Mouse (Mus musculus): ENCODE data around the gene Eya2. TPM values are rescaled to one million over a fixed set of nuclear protein-coding genes. Genes with fewer than 3 reads are reported as not detected.
"Not testable (repeated sequence)": the region's sequence is repeated elsewhere in the genome, so short reads cannot be mapped to it uniquely, and the experiment has no call there.

Eya2 gene
- total RNA-seq, 2 experiments from 2014 or later: 4.4 to 5.9 TPM

GRCm38 (mm10) chr2:165759421-165759985 is 164.7 kb downstream of the Eya2 start:
- no peak for DNase-seq (ENCODE audit: low spot score in 2 of 2)

DNA sequence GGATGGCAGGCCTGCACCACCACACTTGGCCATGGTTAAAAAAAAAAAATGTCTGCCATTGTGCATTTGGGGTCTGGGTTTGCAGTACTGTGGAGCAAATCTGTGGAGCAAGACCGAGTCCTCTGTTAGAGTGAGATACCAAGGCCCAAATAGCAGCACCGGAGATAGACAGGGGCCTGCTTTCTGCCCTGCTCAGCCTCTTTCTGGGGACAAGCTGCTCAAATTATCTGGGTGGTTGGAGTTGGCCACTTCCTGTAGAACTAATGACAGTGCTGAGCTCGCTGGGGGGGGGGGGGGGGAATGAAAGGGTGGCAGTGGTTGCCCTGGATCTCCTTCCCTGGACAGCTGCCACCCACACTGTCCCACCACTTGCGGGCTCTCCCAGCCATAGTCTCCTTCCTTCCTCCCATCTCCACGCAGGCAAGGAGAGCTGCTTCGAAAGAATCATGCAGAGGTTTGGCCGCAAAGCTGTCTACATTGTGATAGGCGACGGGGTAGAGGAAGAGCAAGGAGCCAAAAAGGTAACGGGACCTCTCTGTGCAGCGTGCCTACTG is 174.1 kb downstream of the Eya2 start:
- DNase-seq (ENCODE audit: low spot score in 2 of 2): no peak

GRCm38 (mm10) chr2:165769375-165769948 is 174.6 kb downstream of the Eya2 start:
- DNase-seq (ENCODE audit: low spot score in 2 of 2): no peak

GRCm38 (mm10) chr2:165778927-165779326 is 184.1 kb downstream of the Eya2 start:
- peak; percentile 61 to 68 for DNase-seq (ENCODE audit: low spot score in 2 of 2)

DNA sequence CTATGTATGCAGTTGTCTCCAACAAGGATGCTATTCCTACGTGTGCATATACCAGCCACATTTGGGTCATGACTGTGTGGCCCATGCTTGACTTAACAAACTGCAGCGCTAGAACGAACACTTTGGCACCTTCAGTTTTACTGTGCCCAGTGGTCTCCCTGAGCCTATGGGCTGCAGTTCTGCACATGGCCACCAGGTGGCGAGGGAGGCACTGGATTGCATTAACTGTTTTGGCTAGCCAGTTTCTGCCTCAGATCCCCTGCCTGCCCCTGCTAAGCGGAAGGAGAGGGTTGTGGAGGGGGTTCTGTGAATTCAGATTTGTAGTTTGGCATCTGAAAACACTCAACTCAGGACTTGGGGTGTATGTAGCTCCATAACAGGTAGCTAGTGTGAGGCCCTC is 187.5 kb downstream of the Eya2 start:
- peak; percentile 74 to 77 for DNase-seq (ENCODE audit: low spot score in 2 of 2)

DNA sequence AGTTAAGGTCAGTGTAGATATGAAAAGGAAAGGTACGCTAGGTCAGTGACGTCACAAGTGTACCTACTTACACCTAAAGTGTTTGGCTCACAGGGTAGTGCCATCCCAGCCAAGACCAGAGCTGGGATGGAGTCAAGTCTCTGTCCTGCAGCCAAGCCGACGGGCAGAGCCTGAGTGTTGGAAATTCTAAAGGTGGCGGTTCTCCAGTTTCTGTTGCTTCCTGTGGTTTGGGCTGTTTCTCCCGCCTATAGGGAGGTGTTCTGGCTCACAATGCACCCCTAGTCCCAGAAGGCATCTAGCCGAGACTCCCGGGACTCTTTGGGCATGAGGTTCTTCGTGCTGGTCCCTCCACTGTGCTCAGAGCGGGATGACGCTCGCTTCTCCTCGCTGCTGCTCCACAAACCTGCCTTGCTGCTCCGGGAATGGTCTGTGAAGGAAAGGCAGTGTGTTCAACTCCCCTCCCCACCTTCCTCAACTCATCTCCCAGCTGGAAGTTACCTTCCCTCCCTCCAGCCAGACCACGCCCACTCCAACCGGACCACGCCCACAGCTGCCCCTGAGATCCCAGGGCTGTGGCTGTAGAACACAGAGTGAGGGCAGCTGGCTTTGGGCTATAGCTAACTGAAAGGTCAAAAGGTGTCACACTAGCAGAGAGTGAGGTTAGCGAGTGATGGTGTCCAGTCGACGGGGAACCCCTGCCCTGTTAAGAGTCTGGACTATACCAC is 190.6 kb downstream of the Eya2 start:
- no peak for DNase-seq (ENCODE audit: low spot score in 2 of 2)

GRCm38 (mm10) chr2:165786467-165786866 is 191.6 kb downstream of the Eya2 start:
- no peak for DNase-seq (ENCODE audit: low spot score in 2 of 2)

GRCm38 (mm10) chr2:165788005-165788404 is 193.2 kb downstream of the Eya2 start:
- peak; percentile 53 to 67 for DNase-seq (ENCODE audit: low spot score in 2 of 2)

DNA sequence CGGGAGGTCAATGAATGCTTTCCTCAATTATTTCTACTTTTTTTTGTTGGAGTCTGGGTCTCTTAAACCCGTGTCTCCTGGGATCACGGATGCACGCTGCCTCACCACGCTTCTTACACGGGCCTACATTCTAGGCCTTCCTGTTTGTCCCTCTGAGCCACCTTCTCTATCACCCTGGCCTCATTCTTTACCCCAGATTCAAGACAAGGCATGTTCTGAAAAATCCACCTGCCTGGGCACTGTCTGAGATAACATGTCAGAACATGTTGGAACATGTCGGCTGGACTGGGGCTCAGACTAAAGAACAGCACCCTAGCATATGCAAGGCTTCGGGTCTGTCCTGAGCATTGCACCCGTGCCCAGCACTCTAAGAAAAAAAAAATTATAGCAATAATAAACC is 194.0 kb downstream of the Eya2 start:
- no peak for DNase-seq (ENCODE audit: low spot score in 2 of 2)

- no peak for DNase-seq (ENCODE audit: low spot score in 2 of 2)
These were observed 194.8 kb downstream of the Eya2 start for GRCm38 (mm10) chr2:165789667-165790066.

GRCm38 (mm10) chr2:165791026-165791425 is 196.2 kb downstream of the Eya2 start:
- no peak for DNase-seq (ENCODE audit: low spot score in 2 of 2)

- DNase-seq (ENCODE audit: low spot score in 2 of 2): peak; percentile 60 to 69
These were observed 196.8 kb downstream of the Eya2 start for GRCm38 (mm10) chr2:165791657-165792056.

DNA sequence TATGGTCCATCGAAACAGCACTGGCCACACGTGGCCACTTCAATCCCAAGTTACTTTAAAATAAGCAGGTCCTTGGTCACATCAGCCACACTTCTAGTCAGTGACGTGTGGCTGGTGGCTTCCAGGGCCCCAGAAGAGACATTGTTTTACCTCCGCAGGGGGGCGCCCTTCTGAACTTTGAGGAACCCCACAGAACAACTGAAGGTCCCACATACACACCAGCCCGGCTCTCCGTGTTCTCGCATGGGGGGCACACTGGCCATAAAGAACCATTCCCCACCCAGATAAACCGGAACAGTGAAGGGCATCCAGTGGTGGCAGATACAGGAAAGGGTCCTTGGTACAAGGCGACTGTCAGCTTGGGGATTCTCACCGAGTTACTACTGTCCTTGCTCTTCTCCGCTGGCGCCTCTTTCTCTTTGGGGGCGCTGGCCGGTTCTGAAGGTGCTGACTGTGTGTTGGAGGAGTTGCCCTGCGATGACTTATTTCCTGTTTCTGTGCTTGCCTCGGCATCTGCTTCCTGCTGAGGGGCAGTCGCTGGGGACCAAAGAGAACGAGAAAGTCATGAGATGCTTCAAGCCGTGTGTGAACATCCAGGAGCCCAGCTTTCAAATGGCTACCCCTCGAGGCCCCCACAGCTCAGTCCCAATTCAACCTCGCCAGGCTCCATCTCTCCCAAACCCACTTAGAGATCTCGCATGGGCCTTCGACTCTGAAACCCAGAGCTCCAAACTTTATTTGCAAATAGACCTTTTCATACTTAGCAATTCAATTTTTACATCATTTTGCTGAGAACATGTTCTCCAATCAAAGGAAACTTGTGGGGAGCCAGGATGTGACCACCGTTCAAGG is 197.8 kb downstream of the Eya2 start:
- DNase-seq (ENCODE audit: low spot score in 2 of 2): no peak

- no peak for DNase-seq (ENCODE audit: low spot score in 2 of 2)
These were observed 198.4 kb downstream of the Eya2 start for GRCm38 (mm10) chr2:165793283-165793638.

DNA sequence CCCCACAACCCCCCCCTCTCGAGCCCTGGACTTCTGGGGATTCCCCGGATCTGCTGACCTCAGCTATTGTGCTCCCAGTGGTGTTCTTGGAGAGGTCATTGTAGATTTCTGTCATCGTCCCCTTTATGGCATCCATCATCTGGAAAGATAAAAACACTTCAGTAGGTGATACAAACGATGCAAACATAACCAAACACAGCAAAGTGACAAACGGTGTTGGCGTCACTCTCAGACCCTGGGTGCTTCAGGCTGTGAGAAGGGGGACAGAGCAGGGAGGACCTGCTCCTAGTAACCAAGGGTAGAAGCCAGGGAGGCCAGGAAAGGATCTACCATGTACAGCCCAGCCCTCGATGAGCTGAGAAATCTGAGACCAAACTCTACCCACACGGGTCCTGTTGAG is 203.0 kb downstream of the Eya2 start:
- no peak for DNase-seq (ENCODE audit: low spot score in 2 of 2)

- not testable (repeated sequence) for DNase-seq (ENCODE audit: low spot score in 2 of 2)
These were observed 205.3 kb downstream of the Eya2 start for GRCm38 (mm10) chr2:165800174-165800573.

- no peak for DNase-seq (ENCODE audit: low spot score in 2 of 2)
These were observed 213.5 kb downstream of the Eya2 start for GRCm38 (mm10) chr2:165808179-165808975.

DNA sequence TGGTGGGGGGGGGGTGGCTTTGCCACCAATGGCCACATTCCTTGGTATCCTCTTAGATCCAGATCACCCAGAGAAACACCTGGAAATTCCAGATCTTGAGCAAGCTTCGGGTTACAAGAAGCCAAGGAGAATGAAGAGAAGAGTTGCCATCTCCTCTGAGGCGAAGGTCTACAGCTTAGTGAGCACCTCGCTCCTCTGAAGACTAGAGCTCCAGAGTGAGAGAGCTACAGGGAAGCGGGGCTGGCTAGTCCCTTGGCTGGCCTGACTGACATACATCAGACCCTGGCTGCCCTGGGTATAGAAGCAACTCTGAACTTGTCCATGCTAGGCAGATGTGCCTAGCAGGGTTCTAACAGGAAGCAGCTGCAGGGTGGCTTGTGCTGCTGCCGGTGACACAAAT is 214.3 kb downstream of the Eya2 start:
- no peak for DNase-seq (ENCODE audit: low spot score in 2 of 2)

GRCm38 (mm10) chr2:165809901-165810477 is 215.2 kb downstream of the Eya2 start:
- DNase-seq (ENCODE audit: low spot score in 2 of 2): no peak

DNA sequence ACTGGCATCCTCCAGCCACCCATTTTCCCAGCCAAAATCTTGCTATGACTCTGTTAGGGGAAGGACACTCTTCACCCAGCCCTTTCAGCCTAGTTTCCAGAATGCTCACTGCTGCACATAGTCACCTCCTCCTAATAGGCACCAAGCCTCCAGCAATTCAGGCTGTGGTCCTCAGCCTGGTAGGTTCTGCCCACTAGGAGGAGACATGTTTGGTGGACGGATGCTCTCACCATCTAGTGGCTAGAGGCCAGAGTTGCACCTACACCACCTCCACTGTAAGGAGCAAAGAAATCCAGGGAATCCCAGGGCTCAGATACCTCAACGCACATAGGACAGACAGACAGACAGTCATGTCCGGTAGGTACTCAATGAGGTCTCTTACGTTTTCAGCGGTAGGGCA is 216.7 kb downstream of the Eya2 start:
- peak in 1 of 2 experiments; percentile 42 for DNase-seq (ENCODE audit: low spot score in 2 of 2)

All from adrenal gland, adult 18-20 months (tissue).